30 mouse cellular contexts compared by ENCODE assay signal in the genomic region with DNA sequence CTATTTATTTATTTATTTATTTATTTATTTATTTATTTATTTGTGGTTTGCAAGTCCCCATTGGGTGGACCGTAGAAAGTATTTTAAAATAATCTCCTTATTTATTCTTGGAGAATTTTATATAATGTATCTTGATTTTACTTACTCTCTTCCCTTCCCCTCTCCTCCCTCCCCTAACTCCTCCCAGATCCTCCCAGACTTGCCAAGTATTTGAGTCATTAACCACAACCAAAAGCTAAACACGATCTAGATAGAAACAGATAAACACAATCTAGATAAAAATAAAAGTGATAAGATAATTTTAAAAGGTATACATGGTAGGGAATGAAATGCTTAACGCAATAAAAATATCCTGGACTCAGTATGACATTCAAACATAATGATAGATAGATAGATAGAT. TPM values are rescaled to one million over a fixed set of nuclear protein-coding genes. Genes with fewer than 3 reads are reported as not detected.
"Had no signal": no experiment of that assay in that cellular context is flagged by ENCODE, and none has a peak within 500 bp of the region (broad histone marks: within the 10 kb centered on the region; RNA-seq: fewer than 3 reads in every experiment).

No protein-coding gene starts in this region.

- H3K36me3 ChIP-seq: heart, embryonic 10.5 days; heart, embryonic 12.5 days; hindbrain, embryonic 10.5 days; hindbrain, embryonic 12.5 days; intestine, embryonic 15.5 days; kidney, embryonic 15.5 days; limb, embryonic 13.5 days; limb, embryonic 15.5 days; liver, embryonic 13.5 days; liver, embryonic 15.5 days had no signal

- H3K27me3 ChIP-seq: hindbrain, embryonic 12.5 days; intestine, embryonic 15.5 days; kidney, embryonic 15.5 days; limb, embryonic 13.5 days; limb, embryonic 15.5 days; liver, embryonic 13.5 days; liver, embryonic 15.5 days had no signal

- H3K9me3 ChIP-seq: heart, embryonic 10.5 days; heart, embryonic 12.5 days; hindbrain, embryonic 10.5 days; hindbrain, embryonic 12.5 days; intestine, embryonic 15.5 days; kidney, embryonic 15.5 days; limb, embryonic 13.5 days; limb, embryonic 15.5 days; liver, embryonic 13.5 days; liver, embryonic 15.5 days had no signal

- H3K4me2 ChIP-seq: heart, embryonic 12.5 days; hindbrain, embryonic 12.5 days; hindbrain, embryonic 14.5 days; intestine, embryonic 15.5 days; kidney, embryonic 15.5 days; limb, embryonic 13.5 days; limb, embryonic 15.5 days; liver, embryonic 13.5 days; liver, embryonic 15.5 days had no signal

- H3K27ac ChIP-seq: gastrocnemius, adult 2 months; heart, adult 2 months; heart, embryonic 10.5 days; hindbrain, embryonic 10.5 days; hindbrain, embryonic 12.5 days; hindbrain, embryonic 14.5 days; intestine, embryonic 15.5 days; kidney, embryonic 15.5 days; kidney, postnatal 0 days; limb, embryonic 13.5 days; limb, embryonic 15.5 days; liver, embryonic 13.5 days; liver, embryonic 15.5 days had no signal

- H3K4me1 ChIP-seq: heart, embryonic 10.5 days; limb, embryonic 15.5 days; liver, embryonic 15.5 days had no signal

- ATAC-seq: hindbrain, embryonic 16.5 days; inflammation-experienced regulatory T-cells, adult 6 months; intestine, embryonic 15.5 days; intestine, postnatal 0 days had no signal

- H3K9ac ChIP-seq: heart, embryonic 12.5 days; hindbrain, embryonic 12.5 days; hindbrain, embryonic 14.5 days; intestine, embryonic 15.5 days; kidney, embryonic 15.5 days; limb, embryonic 13.5 days; limb, embryonic 15.5 days; liver, embryonic 13.5 days; liver, embryonic 15.5 days had no signal

- DNase-seq: gastrocnemius, adult 2 months; gastrocnemius, postnatal 10 days; gastrocnemius, postnatal 25 days; heart, adult 2 months; heart, postnatal 10 days; heart, postnatal 4 days; kidney, adult 2 months; kidney, adult 9 months; kidney, postnatal 14 days; kidney, postnatal 36 days; layer of hippocampus, adult 9-11 months; layer of hippocampus, postnatal 36 days; left cerebral cortex, postnatal 4 days; liver, embryonic 13.5 days had no signal

- H3K4me3 ChIP-seq: gastrocnemius, adult 2 months; heart, adult 2 months; heart, embryonic 10.5 days; heart, embryonic 12.5 days; hindbrain, embryonic 10.5 days; hindbrain, embryonic 12.5 days; intestine, embryonic 15.5 days; kidney, embryonic 15.5 days; limb, embryonic 13.5 days; limb, embryonic 15.5 days; liver, embryonic 13.5 days; liver, embryonic 15.5 days had no signal

RNA-seq across cellular contexts. Expression of a gene that starts 58.7 kb away (rescaled TPM):
- total RNA-seq: gastrocnemius, adult 2 months; gastrocnemius, postnatal 10 days; gastrocnemius, postnatal 25 days; gastrocnemius, postnatal 4 days; granulocyte monocyte progenitor cell, adult 5-6 weeks had no signal
- polyA plus RNA-seq: hindbrain, embryonic 12.5 days; hindbrain, embryonic 14.5 days; inflammation-experienced regulatory T-cells, adult 6 months had no signal
